Mouse (Mus musculus) inflammation-experienced regulatory T-cells, adult 16 weeks (primary cell): ENCODE data around the gene Sema5b. TPM values are rescaled to one million over a fixed set of nuclear protein-coding genes. Genes with fewer than 3 reads are reported as not detected.

Experiments used
- polyA plus RNA-seq: library from polyadenylated mRNA; unstranded; fragments of 100-300 nt; shearing (Covaris generic); gene quantifications from one replicate; pipeline ENCODE4 v1.2.1, GENCODE M21; 2017

The Sema5b gene
- polyA plus RNA-seq, result not detected

DNA sequence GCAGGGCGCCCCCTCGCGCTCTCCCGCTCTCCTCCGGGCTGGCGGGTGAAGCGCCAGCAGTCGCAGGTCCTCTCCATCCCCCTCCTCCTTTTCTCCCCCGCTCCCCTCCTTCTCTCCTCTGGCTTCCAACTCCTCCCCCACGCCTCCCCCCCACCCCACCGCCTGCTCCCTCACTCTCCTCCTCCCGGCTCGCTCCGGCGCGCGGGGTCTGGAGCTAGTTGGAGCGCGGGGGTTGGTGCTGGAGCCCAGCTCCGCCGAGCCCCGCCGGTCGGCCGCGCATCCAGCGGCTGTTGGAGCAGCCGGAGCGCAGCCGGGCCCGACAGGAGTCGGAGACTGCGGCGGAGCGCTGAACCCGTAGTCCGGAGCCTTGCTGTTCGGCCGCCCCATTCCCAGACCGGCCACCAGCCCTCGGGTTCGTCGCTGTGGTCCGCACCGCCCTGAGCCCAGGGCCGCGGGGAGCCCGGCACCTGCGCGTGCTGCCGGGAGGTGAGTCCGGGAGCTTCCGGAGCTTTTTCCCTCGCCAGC lies at the start of gene Sema5b:
Gene Sema5b (plus strand): TSS at position 29 of the 525 bp plus-strand sequence.

Other genes starting within 250 kb of the Sema5b start
- 43.4 TPM for gene Sec22a, start 177.2 kb upstream of the Sema5b start, polyA plus RNA-seq
- 0.27 TPM for gene Pdia5, start 50.3 kb upstream of the Sema5b start, polyA plus RNA-seq
- 2.0 TPM for gene Dirc2, start 228.2 kb downstream of the Sema5b start, polyA plus RNA-seq
- 35.7 TPM for gene Hspbap1, start 229.2 kb downstream of the Sema5b start, polyA plus RNA-seq